Mouse (Mus musculus): ENCODE measurements around the gene Tssk4. TPM values are rescaled to one million over a fixed set of nuclear protein-coding genes. Genes with fewer than 3 reads are reported as not detected.

Tssk4 gene
- polyA plus RNA-seq, 1 experiment = 1.2 TPM

- no peak for DNase-seq (ENCODE audit: extremely low spot score in 1 of 2, low spot score in 1 of 2)
These were observed 7.3 kb upstream of the Tssk4 start for GRCm38 (mm10) chr14:55642679-55643059.

- DNase-seq (ENCODE audit: extremely low spot score in 1 of 2, low spot score in 1 of 2) = peak; percentile 59 to 83
These were observed 6.7 kb upstream of the Tssk4 start, which contains the start of gene Tm9sf1 for GRCm38 (mm10) chr14:55643060-55643907. Tm9sf1 (minus strand) TSS chr14:55643806.

- DNase-seq (ENCODE audit: extremely low spot score in 1 of 2, low spot score in 1 of 2) = no peak
These were observed 5.6 kb upstream of the Tssk4 start for GRCm38 (mm10) chr14:55644261-55644888.

GRCm38 (mm10) chr14:55651528-55651927 is 1.5 kb downstream of the Tssk4 start:
- no peak for DNase-seq (ENCODE audit: extremely low spot score in 1 of 2, low spot score in 1 of 2)

GRCm38 (mm10) chr14:55656935-55657334 is 7.0 kb downstream of the Tssk4 start:
- no peak for DNase-seq (ENCODE audit: extremely low spot score in 1 of 2, low spot score in 1 of 2)

GRCm38 (mm10) chr14:55658011-55658410 is 8.0 kb downstream of the Tssk4 start:
- DNase-seq (ENCODE audit: extremely low spot score in 1 of 2, low spot score in 1 of 2) = no peak

GRCm38 (mm10) chr14:55659960-55660573 is 10.1 kb downstream of the Tssk4 start, which contains the start of gene Mdp1:
Mdp1 (minus strand) TSS chr14:55660508.
- peak; percentile 66 to 87 for DNase-seq (ENCODE audit: extremely low spot score in 1 of 2, low spot score in 1 of 2)

GRCm38 (mm10) chr14:55660636-55661035 is 10.7 kb downstream of the Tssk4 start:
- no peak for DNase-seq (ENCODE audit: extremely low spot score in 1 of 2, low spot score in 1 of 2)

GRCm38 (mm10) chr14:55671486-55671832 is 21.5 kb downstream of the Tssk4 start:
- DNase-seq (ENCODE audit: extremely low spot score in 1 of 2, low spot score in 1 of 2) = peak in 1 of 2 experiments; percentile 44

GRCm38 (mm10) chr14:55671833-55672740 is 22.1 kb downstream of the Tssk4 start, which contains the start of the genes Gmpr2 and Nedd8:
Gmpr2 (plus strand) TSS chr14:55671941.
Nedd8 (minus strand) TSS chr14:55672124.
- peak; percentile 96 for DNase-seq (ENCODE audit: extremely low spot score in 1 of 2, low spot score in 1 of 2)

- no peak for DNase-seq (ENCODE audit: extremely low spot score in 1 of 2, low spot score in 1 of 2)
These were observed 22.7 kb downstream of the Tssk4 start for GRCm38 (mm10) chr14:55672741-55673060.

GRCm38 (mm10) chr14:55677615-55678014 is 27.6 kb downstream of the Tssk4 start:
- no peak for DNase-seq (ENCODE audit: extremely low spot score in 1 of 2, low spot score in 1 of 2)

- peak; percentile 94 to 98 for DNase-seq (ENCODE audit: extremely low spot score in 1 of 2, low spot score in 1 of 2)
These were observed 31.5 kb downstream of the Tssk4 start, which contains the start of gene Tinf2 for GRCm38 (mm10) chr14:55681160-55682117. Tinf2 (minus strand) TSS chr14:55681820.

- DNase-seq (ENCODE audit: extremely low spot score in 1 of 2, low spot score in 1 of 2) = no peak
These were observed 32.1 kb downstream of the Tssk4 start for GRCm38 (mm10) chr14:55682118-55682493.

- no peak for DNase-seq (ENCODE audit: extremely low spot score in 1 of 2, low spot score in 1 of 2)
These were observed 39.4 kb downstream of the Tssk4 start for GRCm38 (mm10) chr14:55689433-55689832.

GRCm38 (mm10) chr14:55697226-55697625 is 47.2 kb downstream of the Tssk4 start:
- DNase-seq (ENCODE audit: extremely low spot score in 1 of 2, low spot score in 1 of 2) = no peak

GRCm38 (mm10) chr14:55701131-55701530 is 51.1 kb downstream of the Tssk4 start:
- DNase-seq (ENCODE audit: extremely low spot score in 1 of 2, low spot score in 1 of 2) = no peak
